Mouse (Mus musculus) MEL (cell line): ENCODE measurements at regions not wholly inside any gene's neighbourhood (a gene's known extent, or its start where the extent isn't known, plus 50 kb on each side); places are given as distances from the start of the nearest gene placed in this dataset.

Experiments
- CHD1 ChIP-seq: IDR thresholded peaks from 2 replicates; pipeline ENCODE4 v1.6.1; 2012; ENCODE audit warnings: low read depth, mild to moderate bottlenecking, inconsistent platforms, low read length, improper control_type of control experiment
- CHD2 ChIP-seq: IDR thresholded peaks from 2 replicates; pipeline ENCODE4 v1.6.1; 2011; ENCODE audit warnings: low read length, improper control_type of control experiment
- CTCF ChIP-seq, 3 experiments: IDR thresholded peaks in 2 of 3; conservative IDR thresholded peaks in 1 of 3; 2 replicates each; pipeline ENCODE4 v1.5.1; 2011 to 2012; ENCODE audit warnings: low read length in 3 of 3, low read depth in 2 of 3, mild to moderate bottlenecking in 2 of 3, improper control_type of control experiment in 1 of 3, inconsistent platforms in 1 of 3, mixed read lengths in 1 of 3, moderate library complexity in 1 of 3; ENCODE audit not compliant: control insufficient read depth in 1 of 3, insufficient read depth in 1 of 3, poor library complexity in 1 of 3, severe bottlenecking in 1 of 3
- EP300 ChIP-seq, 2 experiments: IDR thresholded peaks; 2 replicates each; pipeline ENCODE4 v1.6.1; 2011; ENCODE audit warnings: improper control_type of control experiment in 2 of 2, low read length in 2 of 2, low read depth in 1 of 2, mild to moderate bottlenecking in 1 of 2
- HCFC1 ChIP-seq: IDR thresholded peaks from 2 replicates; pipeline ENCODE4 v1.6.1; 2012; ENCODE audit warnings: low read depth, mild to moderate bottlenecking, inconsistent platforms, low read length, improper control_type of control experiment, moderate library complexity
- MAFK ChIP-seq: IDR thresholded peaks from 2 replicates; pipeline ENCODE4 v1.6.1; 2011; ENCODE audit warnings: low read depth, mild to moderate bottlenecking, low read length, improper control_type of control experiment, borderline replicate concordance
- MAX ChIP-seq: IDR thresholded peaks from 2 replicates; pipeline ENCODE4 v1.6.1; 2011; ENCODE audit warnings: low read length, improper control_type of control experiment
- NRF1 ChIP-seq: IDR thresholded peaks from 2 replicates; pipeline ENCODE4 v1.6.1; 2014; ENCODE audit warnings: low read depth, mild to moderate bottlenecking, inconsistent platforms, low read length, improper control_type of control experiment, moderate library complexity; ENCODE audit not compliant: poor library complexity, insufficient read depth, severe bottlenecking
- POLR2A ChIP-seq, 2 experiments: IDR thresholded peaks; 2 replicates each; pipeline ENCODE4 v1.6.1; 2011 to 2012; ENCODE audit warnings: low read length in 2 of 2, mild to moderate bottlenecking in 2 of 2, control low read depth in 1 of 2, improper control_type of control experiment in 1 of 2, low read depth in 1 of 2, moderate library complexity in 1 of 2; ENCODE audit not compliant: control insufficient read depth in 1 of 2, insufficient read depth in 1 of 2, poor library complexity in 1 of 2
- SIN3A ChIP-seq: IDR thresholded peaks from 2 replicates; pipeline ENCODE4 v1.6.1; 2012; ENCODE audit warnings: low read length, improper control_type of control experiment, inconsistent platforms
- TAL1 ChIP-seq: IDR thresholded peaks from 2 replicates; pipeline ENCODE4 v1.6.1; 2012; ENCODE audit warnings: mild to moderate bottlenecking, inconsistent platforms, low read length, moderate library complexity, mixed read lengths
- USF1 ChIP-seq: IDR thresholded peaks from 2 replicates; pipeline ENCODE4 v1.6.1; 2014; ENCODE audit warnings: low read depth, mild to moderate bottlenecking, inconsistent platforms, low read length, improper control_type of control experiment, moderate library complexity
- USF2 ChIP-seq, 2 experiments: IDR thresholded peaks; 2 replicates each; pipeline ENCODE4 v1.6.1; 2011 to 2012; ENCODE audit warnings: improper control_type of control experiment in 2 of 2, low read length in 2 of 2, borderline replicate concordance in 1 of 2, inconsistent platforms in 1 of 2, low read depth in 1 of 2, mild to moderate bottlenecking in 1 of 2; ENCODE audit not compliant: insufficient read depth in 1 of 2
- ZKSCAN1 ChIP-seq: IDR thresholded peaks from 2 replicates; pipeline ENCODE4 v1.6.1; 2012; ENCODE audit warnings: low read depth, mild to moderate bottlenecking, inconsistent platforms, low read length, improper control_type of control experiment, moderate library complexity

GRCm38 (mm10) chr8:11071162-11071561 lies 62.9 kb upstream of the Irs2 start:
- TF ChIP-seq MAX (no peak), CTCF (IDR thresholded peaks at IDR 0.05 in 2 of 3, conservative IDR thresholded peaks at IDR 0.05 in 1 of 3; ENCODE audit: control insufficient read depth in 1 of 3, insufficient read depth in 1 of 3, low read depth in 2 of 3, low read length in 3 of 3, poor library complexity in 1 of 3, severe bottlenecking in 1 of 3) (peak; percentile 26 to 39 (median 28); a peak in 5 of 6 replicates), CHD2 (no peak), ZKSCAN1 (no peak), POLR2A (IDR thresholded peaks at IDR 0.05; ENCODE audit: control insufficient read depth in 1 of 2, insufficient read depth in 1 of 2, low read depth in 1 of 2, low read length in 2 of 2, poor library complexity in 1 of 2) (no peak), SIN3A (no peak), NRF1 (no peak), TAL1 (no peak), USF1 (no peak), CHD1 (no peak), EP300 (IDR thresholded peaks at IDR 0.05; ENCODE audit: low read depth in 1 of 2, low read length in 2 of 2) (no peak), HCFC1 (no peak), MAFK (no peak), USF2 (IDR thresholded peaks at IDR 0.05; ENCODE audit: borderline replicate concordance in 1 of 2, insufficient read depth in 1 of 2, low read depth in 1 of 2, low read length in 2 of 2) (no peak)
